In genomic region chr11:29787473-29787872, GRCm38 (mm10) we compare ENCODE assay signal across 10 mouse cellular contexts. TPM values are rescaled to one million over a fixed set of nuclear protein-coding genes. Genes with fewer than 3 reads are reported as not detected.
DNase-seq lines count a peak whose midpoint lies in the region; ATAC-seq and TF ChIP-seq lines count a peak whose summit lies in the region.
"Had no signal": no experiment of that assay in that cellular context is flagged by ENCODE, and none has a peak within 500 bp of the region (broad histone marks: within the 10 kb centered on the region; RNA-seq: fewer than 3 reads in every experiment).

No protein-coding gene starts in this region.

- no peak overlapping the region for H3K9ac ChIP-seq in midbrain, embryonic 11.5 days (ENCODE audit: low read length)
- H3K9ac ChIP-seq in midbrain, embryonic 13.5 days (replicated peaks) = no peak overlapping the region
- H3K9ac ChIP-seq in liver, embryonic 16.5 days (ENCODE audit: low read depth, low read length) = no peak overlapping the region
- no peak overlapping the region for H3K9ac ChIP-seq in stomach, postnatal 0 days (ENCODE audit: low read length)

- no peaks in the 10 kb centered on the region for H3K9me3 ChIP-seq in midbrain, embryonic 11.5 days (ENCODE audit: control insufficient read depth, low read length)
- H3K9me3 ChIP-seq in midbrain, embryonic 13.5 days = no peaks in the 10 kb centered on the region
- no peaks in the 10 kb centered on the region for H3K9me3 ChIP-seq in liver, embryonic 16.5 days (replicated peaks; ENCODE audit: control insufficient read depth, low read length)
- H3K9me3 ChIP-seq in stomach, postnatal 0 days (ENCODE audit: control insufficient read depth, low read length) = no peaks in the 10 kb centered on the region
- H3K9me3 ChIP-seq: forebrain, embryonic 10.5 days had no signal

- no peak overlapping the region for H3K27ac ChIP-seq in midbrain, embryonic 11.5 days (ENCODE audit: low read depth, low read length)
- no peak overlapping the region for H3K27ac ChIP-seq in midbrain, embryonic 13.5 days
- H3K27ac ChIP-seq in liver, embryonic 16.5 days (ENCODE audit: low read length) = no peak overlapping the region
- H3K27ac ChIP-seq in stomach, postnatal 0 days (replicated peaks) = no peak overlapping the region
- H3K27ac ChIP-seq: forebrain, embryonic 10.5 days had no signal

- no peaks in the 10 kb centered on the region for H3K4me1 ChIP-seq in midbrain, embryonic 11.5 days (ENCODE audit: control insufficient read depth, insufficient read depth, low read length)
- peaks cover 14% of the 10 kb centered on the region for H3K4me1 ChIP-seq in midbrain, embryonic 13.5 days (replicated peaks)
- no peaks in the 10 kb centered on the region; the same call in 1 of the 2 replicates for H3K4me1 ChIP-seq in liver, embryonic 16.5 days (ENCODE audit: control insufficient read depth, low read depth, low read length)
- H3K4me1 ChIP-seq in stomach, postnatal 0 days (replicated peaks; ENCODE audit: control insufficient read depth, insufficient read depth) = no peaks in the 10 kb centered on the region
- H3K4me1 ChIP-seq: forebrain, embryonic 10.5 days had no signal

- no peak overlapping the region for H3K4me3 ChIP-seq in midbrain, embryonic 11.5 days (ENCODE audit: low read depth, low read length)
- H3K4me3 ChIP-seq in midbrain, embryonic 13.5 days (replicated peaks) = no peak overlapping the region
- H3K4me3 ChIP-seq in liver, embryonic 16.5 days (ENCODE audit: low read depth, low read length) = no peak overlapping the region
- H3K4me3 ChIP-seq in stomach, postnatal 0 days (ENCODE audit: low read depth, low read length) = no peak overlapping the region
- H3K4me3 ChIP-seq: forebrain, embryonic 10.5 days had no signal

- no peaks in the 10 kb centered on the region for H3K36me3 ChIP-seq in midbrain, embryonic 11.5 days (ENCODE audit: control insufficient read depth, insufficient read depth, low read length)
- H3K36me3 ChIP-seq in midbrain, embryonic 13.5 days = 0 out of 2 replicates have a peak, but pooled peaks cover 4% of the 10 kb centered on the region
- H3K36me3 ChIP-seq in liver, embryonic 16.5 days (ENCODE audit: control insufficient read depth, insufficient read depth) = no peaks in the 10 kb centered on the region
- no peaks in the 10 kb centered on the region for H3K36me3 ChIP-seq in stomach, postnatal 0 days (ENCODE audit: control insufficient read depth, insufficient read depth, low read length)
- H3K36me3 ChIP-seq: forebrain, embryonic 10.5 days had no signal

- WGBS in midbrain, embryonic 11.5 days = 41% methylated on average over 5 of the region's 5 CpGs
- WGBS in midbrain, embryonic 13.5 days = 23% methylated on average over 5 of the region's 5 CpGs
- WGBS in liver, embryonic 16.5 days (ENCODE audit: insufficient replicate concordance) = 12% methylated on average over 5 of the region's 5 CpGs
- 13% methylated on average over 5 of the region's 5 CpGs for WGBS in stomach, postnatal 0 days

- H3K4me2 ChIP-seq in midbrain, embryonic 11.5 days = no peak overlapping the region
- H3K4me2 ChIP-seq in midbrain, embryonic 13.5 days (replicated peaks) = no peak overlapping the region
- no peak overlapping the region for H3K4me2 ChIP-seq in liver, embryonic 16.5 days (ENCODE audit: low read depth, low read length)
- H3K4me2 ChIP-seq in stomach, postnatal 0 days (replicated peaks; ENCODE audit: low read depth) = no peak overlapping the region

- no peaks in the 10 kb centered on the region for H3K27me3 ChIP-seq in midbrain, embryonic 11.5 days (ENCODE audit: control insufficient read depth, insufficient read depth, low read length)
- no peaks in the 10 kb centered on the region for H3K27me3 ChIP-seq in midbrain, embryonic 13.5 days
- no peaks in the 10 kb centered on the region for H3K27me3 ChIP-seq in liver, embryonic 16.5 days (ENCODE audit: control insufficient read depth, insufficient read depth, low read depth, low read length)
- H3K27me3 ChIP-seq in stomach, postnatal 0 days (ENCODE audit: control insufficient read depth, insufficient read depth, low read length) = no peaks in the 10 kb centered on the region

- no peak for TF ChIP-seq CTCF in stomach, postnatal 0 days (IDR thresholded peaks at IDR 0.05; ENCODE audit: low read depth)

- ATAC-seq in midbrain, embryonic 11.5 days (ENCODE audit: low FRiP score) = peak; percentile 22; the same call in 1 of the 2 replicates
- no peak for ATAC-seq in midbrain, embryonic 13.5 days
- ATAC-seq in liver, embryonic 16.5 days (ENCODE audit: low read depth) = peak; percentile 53
- no peak for ATAC-seq in stomach, postnatal 0 days (ENCODE audit: low FRiP score, low TSS enrichment)
- ATAC-seq: intestine, embryonic 16.5 days had no signal

- no peak for DNase-seq in midbrain, embryonic 11.5 days (ENCODE audit: low spot score, missing footprints)
- peak; percentile 65 for DNase-seq in brain, adult 2 months (ENCODE audit: low read depth, low spot score)
- DNase-seq in stomach, postnatal 0 days (ENCODE audit: low spot score) = peak; percentile 23
- DNase-seq in embryo, embryonic 10 days (ENCODE audit: low spot score) = no peak
- no peak for DNase-seq in c-Kit-positive CD71-positive TER-119-positive erythroid progenitor cells, embryonic 14.5 days (ENCODE audit: low spot score)
- DNase-seq: lung, adult 2 months had no signal

- TF ChIP-seq EP300 in stomach, postnatal 0 days (optimal IDR thresholded peaks at IDR 0.05) = no peak

RNA-seq across cellular contexts. Expression of gene 4931440F15Rik, which starts 38.0 kb away (rescaled TPM):
- 0.11 TPM in 1 of 2 replicates, not detected in the other for polyA plus RNA-seq in midbrain, embryonic 11.5 days (2014; fragmentation: Nextera tagmentation; extraction: Ambion mirVana)
- 0.36 and 0.44 TPM in 2 replicates for polyA plus RNA-seq in midbrain, embryonic 13.5 days (2015; fragmentation: Nextera tagmentation; extraction: Ambion mirVana)
- polyA plus RNA-seq in liver, embryonic 16.5 days (2015; fragmentation: Nextera tagmentation; extraction: Ambion mirVana) = 0.14 and 0.25 TPM in 2 replicates
- polyA plus RNA-seq in stomach, postnatal 0 days (2015; fragmentation: Nextera tagmentation; extraction: Ambion mirVana) = 0.08 TPM in 2 replicates
- polyA plus RNA-seq: forebrain, embryonic 10.5 days had no signal

Comparison
In these comparisons a context has a peak if more than half of its experiments do, and no peak if none do; other contexts are left out.
1. ATAC-seq: peak in midbrain, embryonic 11.5 days (single experiment) and liver, embryonic 16.5 days (single experiment); none in midbrain, embryonic 13.5 days (single experiment) and stomach, postnatal 0 days (single experiment).
2. DNase-seq: peak in brain, adult 2 months (single experiment) and stomach, postnatal 0 days (single experiment); none in midbrain, embryonic 11.5 days (single experiment), embryo, embryonic 10 days (single experiment) and c-Kit-positive CD71-positive TER-119-positive erythroid progenitor cells, embryonic 14.5 days (single experiment).